Mouse (Mus musculus) liver, adult 2 months (tissue): ENCODE measurements around the gene Cactin.
A peak's percentile ranks its signal among the peaks of the same experiment; 100 is the strongest.

Experiments used
- CTCF ChIP-seq: fragments of 200-500 bp; IDR thresholded peaks from 2 replicates; pipeline ENCODE4 v1.5.1; 2011; ENCODE audit warnings: low read depth, low read length, control low read depth
- POLR2A ChIP-seq: fragments of 200-500 bp; IDR thresholded peaks from 2 replicates; pipeline ENCODE4 v1.6.1; 2011; ENCODE audit warnings: low read length, control low read depth; ENCODE audit not compliant: insufficient read depth; ENCODE audit errors: extremely low read depth

GRCm38 (mm10) chr10:81341333-81341949, 20.5 kb downstream of the Cactin start:
- TF ChIP-seq CTCF (peak; percentile 83), POLR2A (no peak)
